Mouse (Mus musculus) myocyte (in vitro differentiated cells): ENCODE results near the gene Cebpg. TPM values are rescaled to one million over a fixed set of nuclear protein-coding genes. Genes with fewer than 3 reads are reported as not detected.

ENCODE experiments used
- H3K27me3 ChIP-seq: one replicate; pipeline ENCODE4 v1.6.1; 2011; ENCODE audit not compliant: control insufficient read depth, insufficient read depth, insufficient read length
- H3K36me3 ChIP-seq: one replicate; pipeline ENCODE4 v1.6.1; 2011; ENCODE audit not compliant: control insufficient read depth, insufficient read depth
- H3K4me2 ChIP-seq: one replicate; pipeline ENCODE4 v1.6.1; 2011; ENCODE audit warnings: low read depth, control low read depth
- H3K4me3 ChIP-seq: one replicate; pipeline ENCODE4 v1.5.1; 2011; ENCODE audit warnings: mild to moderate bottlenecking, control low read depth, moderate library complexity
- H3K79me2 ChIP-seq: one replicate; pipeline ENCODE4 v1.6.1; 2011; ENCODE audit not compliant: control insufficient read depth, insufficient read depth
- H3ac ChIP-seq: one replicate; pipeline ENCODE4 v1.6.1; 2011; ENCODE audit not compliant: control insufficient read depth, insufficient read length
- CEBPB ChIP-seq: IDR thresholded peaks from 2 replicates; pipeline ENCODE4 v1.6.1; 2011; ENCODE audit warnings: mild to moderate bottlenecking, moderate library complexity; ENCODE audit not compliant: poor library complexity, insufficient read depth, severe bottlenecking
- E2F4 ChIP-seq: IDR thresholded peaks from one replicate; pipeline ENCODE4 v1.6.1; 2011; ENCODE audit warnings: mild to moderate bottlenecking, control low read depth, moderate library complexity; ENCODE audit not compliant: insufficient read depth
- MAX ChIP-seq: IDR thresholded peaks from one replicate; pipeline ENCODE4 v1.6.1; 2011; ENCODE audit warnings: low read depth, mild to moderate bottlenecking, control low read depth
- MYOD1 ChIP-seq, 3 experiments: IDR thresholded peaks; one replicate each; pipeline ENCODE4 v1.6.1; 2011; ENCODE audit warnings: control low read depth in 2 of 3, low read depth in 2 of 3, mild to moderate bottlenecking in 2 of 3, moderate library complexity in 1 of 3; ENCODE audit not compliant: insufficient read length in 2 of 3, control insufficient read depth in 1 of 3
- MYOG ChIP-seq, 3 experiments: IDR thresholded peaks; one replicate each; pipeline ENCODE4 v1.6.1; 2011; ENCODE audit warnings: control low read depth in 2 of 3, low read depth in 2 of 3, mild to moderate bottlenecking in 2 of 3; ENCODE audit not compliant: insufficient read length in 2 of 3, control insufficient read depth in 1 of 3, insufficient read depth in 1 of 3
- POLR2A ChIP-seq: IDR thresholded peaks from one replicate; pipeline ENCODE4 v1.6.1; 2011; ENCODE audit warnings: low read depth, mild to moderate bottlenecking, control low read depth, moderate library complexity; ENCODE audit not compliant: insufficient read length
- POLR2AphosphoS2 ChIP-seq: IDR thresholded peaks from one replicate; pipeline ENCODE4 v1.6.1; 2011; ENCODE audit warnings: low read depth, control low read depth; ENCODE audit not compliant: insufficient read length
- REST ChIP-seq: IDR thresholded peaks from one replicate; pipeline ENCODE4 v1.6.1; 2011; ENCODE audit warnings: mild to moderate bottlenecking, control low read depth, moderate library complexity; ENCODE audit not compliant: insufficient read depth, insufficient read length
- SRF ChIP-seq: IDR thresholded peaks from one replicate; pipeline ENCODE4 v1.6.1; 2011; ENCODE audit warnings: low read depth; ENCODE audit not compliant: control insufficient read depth, insufficient read length
- TCF12 ChIP-seq: IDR thresholded peaks from one replicate; pipeline ENCODE4 v1.6.1; 2011; ENCODE audit warnings: mild to moderate bottlenecking, control low read depth; ENCODE audit not compliant: poor library complexity, insufficient read depth, severe bottlenecking
- TCF3 ChIP-seq: IDR thresholded peaks from one replicate; pipeline ENCODE4 v1.6.1; 2011; ENCODE audit warnings: low read depth, control low read depth; ENCODE audit not compliant: insufficient read length
- USF1 ChIP-seq: IDR thresholded peaks from one replicate; pipeline ENCODE4 v1.6.1; 2011; ENCODE audit warnings: low read depth, mild to moderate bottlenecking, control low read depth, moderate library complexity
- polyA plus RNA-seq: library from polyadenylated mRNA; unstranded; fragments of >200 nt; fragmentation: generic; extraction: Trizol; gene quantifications from one replicate; pipeline ENCODE4 v1.2.1, GENCODE M21; 2012; ENCODE audit warnings: missing spikeins

Cebpg gene
- polyA plus RNA-seq, 1 experiment = 25.0 TPM

GRCm38 (mm10) chr7:35076645-35077044, 20.3 kb upstream of the Cebpg start:
- Histone ChIP-seq H3K4me2 (no peak overlapping the region), H3ac (no peak overlapping the region), H3K79me2 (no peaks in the 10 kb centered on the region), H3K27me3 (no peaks in the 10 kb centered on the region), H3K36me3 (no peaks in the 10 kb centered on the region), H3K4me3 (no peak overlapping the region)
- no peak for TF ChIP-seq MYOD1 (IDR thresholded peaks at IDR 0.05; ENCODE audit: control insufficient read depth in 1 of 3, insufficient read length in 2 of 3, low read depth in 2 of 3)
- TF ChIP-seq E2F4 = no peak
- no peak for TF ChIP-seq MYOG (IDR thresholded peaks at IDR 0.05; ENCODE audit: control insufficient read depth in 1 of 3, insufficient read depth in 1 of 3, insufficient read length in 2 of 3, low read depth in 2 of 3)
- no peak for TF ChIP-seq REST
- no peak for TF ChIP-seq USF1
- no peak for TF ChIP-seq POLR2AphosphoS2
- no peak for TF ChIP-seq TCF3

GRCm38 (mm10) chr7:35066640-35067212, 10.4 kb upstream of the Cebpg start:
- H3K4me3 ChIP-seq = no peak overlapping the region
- no peak overlapping the region for H3ac ChIP-seq
- no peaks in the 10 kb centered on the region for H3K27me3 ChIP-seq
- no peaks in the 10 kb centered on the region for H3K79me2 ChIP-seq
- H3K4me2 ChIP-seq = no peak overlapping the region
- TF ChIP-seq MYOD1 (IDR thresholded peaks at IDR 0.05; ENCODE audit: control insufficient read depth in 1 of 3, insufficient read length in 2 of 3, low read depth in 2 of 3) (no peak), TCF12 (no peak), E2F4 (no peak), REST (no peak), POLR2AphosphoS2 (no peak), SRF (no peak), CEBPB (no peak), MYOG (IDR thresholded peaks at IDR 0.05; ENCODE audit: control insufficient read depth in 1 of 3, insufficient read depth in 1 of 3, insufficient read length in 2 of 3, low read depth in 2 of 3) (no peak), POLR2A (no peak), TCF3 (no peak), USF1 (no peak)
- no peaks in the 10 kb centered on the region for H3K36me3 ChIP-seq

- TF ChIP-seq MYOG (IDR thresholded peaks at IDR 0.05; ENCODE audit: control insufficient read depth in 1 of 3, insufficient read depth in 1 of 3, insufficient read length in 2 of 3, low read depth in 2 of 3) (no peak), TCF12 (no peak), E2F4 (no peak), MAX (no peak), MYOD1 (IDR thresholded peaks at IDR 0.05; ENCODE audit: control insufficient read depth in 1 of 3, insufficient read length in 2 of 3, low read depth in 2 of 3) (no peak), SRF (no peak), POLR2A (no peak), POLR2AphosphoS2 (no peak), TCF3 (no peak), CEBPB (no peak), USF1 (no peak), REST (no peak)
- Histone ChIP-seq H3K4me3 (no peak overlapping the region), H3K4me2 (no peak overlapping the region), H3ac (no peak overlapping the region), H3K79me2 (no peaks in the 10 kb centered on the region), H3K27me3 (no peaks in the 10 kb centered on the region), H3K36me3 (no peaks in the 10 kb centered on the region)
Observed at GRCm38 (mm10) chr7:35065958-35066357, 9.6 kb upstream of the Cebpg start.

GRCm38 (mm10) chr7:35064286-35065258, 8.2 kb upstream of the Cebpg start:
- TF ChIP-seq USF1 (no peak), E2F4 (no peak), MYOD1 (IDR thresholded peaks at IDR 0.05; ENCODE audit: control insufficient read depth in 1 of 3, insufficient read length in 2 of 3, low read depth in 2 of 3) (no peak), REST (no peak), POLR2A (no peak), SRF (no peak), TCF12 (no peak), MAX (no peak), MYOG (IDR thresholded peaks at IDR 0.05; ENCODE audit: control insufficient read depth in 1 of 3, insufficient read depth in 1 of 3, insufficient read length in 2 of 3, low read depth in 2 of 3) (no peak), CEBPB (no peak), TCF3 (no peak), POLR2AphosphoS2 (no peak)
- no peaks in the 10 kb centered on the region for H3K27me3 ChIP-seq
- H3ac ChIP-seq = no peak overlapping the region
- H3K4me2 ChIP-seq = no peak overlapping the region
- H3K36me3 ChIP-seq = no peaks in the 10 kb centered on the region
- no peak overlapping the region for H3K4me3 ChIP-seq
- no peaks in the 10 kb centered on the region for H3K79me2 ChIP-seq
